Mouse (Mus musculus): ENCODE data around the gene Brcc3. TPM values are rescaled to one million over a fixed set of nuclear protein-coding genes. Genes with fewer than 3 reads are reported as not detected.
"Not testable (repeated sequence)": the region's sequence is repeated elsewhere in the genome, so short reads cannot be mapped to it uniquely, and the experiment has no call there.

Brcc3 gene
- polyA plus RNA-seq, 1 experiment from 2014 or later = 74.7 TPM

DNA sequence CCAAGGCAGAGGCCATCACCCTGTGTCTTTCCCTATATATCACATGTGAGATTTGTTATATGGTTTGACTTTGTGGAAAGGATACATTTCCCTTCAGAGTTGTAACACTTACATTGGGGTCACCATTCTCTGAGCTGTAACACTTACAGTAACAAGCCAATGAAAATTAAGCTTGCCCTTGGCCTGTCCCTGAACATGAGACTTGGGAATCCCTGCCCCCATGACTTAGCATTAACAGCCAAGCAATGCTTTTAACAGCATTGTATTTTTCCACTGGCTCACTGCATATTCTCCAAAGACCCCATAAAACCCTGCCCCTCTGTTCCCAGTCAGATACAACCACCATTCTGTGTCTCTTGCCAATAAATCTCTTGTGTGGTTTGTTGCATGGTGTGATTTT, 13.1 kb upstream of the Brcc3 start:
- 0 out of 2 replicates have a peak, but pooled peaks cover 6% of the 10 kb centered on the region for H3K36me3 ChIP-seq (ENCODE audit: insufficient read depth, low read length)
- no peak overlapping the region for H3K9ac ChIP-seq (replicated peaks; ENCODE audit: low read length)
- H3K4me3 ChIP-seq (ENCODE audit: low read length) = no peak overlapping the region
- no peak overlapping the region for H3K4me2 ChIP-seq (replicated peaks; ENCODE audit: low read depth, low read length)
- H3K9me3 ChIP-seq (ENCODE audit: low read length) = no peaks in the 10 kb centered on the region
- H3K27ac ChIP-seq (ENCODE audit: low read length) = no peak overlapping the region
- no peaks in the 10 kb centered on the region for H3K27me3 ChIP-seq (ENCODE audit: insufficient read depth, low read length)
- ATAC-seq (ENCODE audit: low FRiP score, low TSS enrichment) = no peak
- no peaks in the 10 kb centered on the region for H3K4me1 ChIP-seq (ENCODE audit: insufficient read depth, low read length)

DNA sequence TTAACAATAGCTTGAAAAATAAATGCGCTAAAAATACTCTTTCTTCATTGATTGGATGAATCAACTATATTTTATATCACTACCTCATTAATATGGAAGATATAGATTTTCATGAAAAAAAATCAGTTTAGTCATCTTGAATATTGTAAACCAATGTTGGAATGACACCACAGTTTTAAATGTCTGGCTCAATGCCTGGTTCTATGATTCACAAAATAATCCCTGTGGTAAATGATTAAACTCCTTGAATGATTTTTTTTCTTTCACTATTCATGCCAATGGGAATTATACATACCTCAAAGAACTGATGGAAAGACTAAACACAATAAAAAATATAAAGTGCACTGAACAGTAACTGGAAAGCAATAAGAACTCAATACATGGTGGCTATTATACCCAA, 6.7 kb upstream of the Brcc3 start:
- Histone ChIP-seq H3K36me3 (ENCODE audit: insufficient read depth, low read length) (no peaks in the 10 kb centered on the region), H3K4me2 (replicated peaks; ENCODE audit: low read depth, low read length) (no peak overlapping the region), H3K27ac (ENCODE audit: low read length) (no peak overlapping the region), H3K9ac (replicated peaks; ENCODE audit: low read length) (no peak overlapping the region), H3K9me3 (ENCODE audit: low read length) (no peaks in the 10 kb centered on the region), H3K4me1 (ENCODE audit: insufficient read depth, low read length) (no peaks in the 10 kb centered on the region), H3K27me3 (ENCODE audit: insufficient read depth, low read length) (no peaks in the 10 kb centered on the region), H3K4me3 (ENCODE audit: low read length) (no peak overlapping the region)
- ATAC-seq (ENCODE audit: low FRiP score, low TSS enrichment) = no peak
- WGBS = 74% methylated on average over 1 of the region's 1 CpGs

DNA sequence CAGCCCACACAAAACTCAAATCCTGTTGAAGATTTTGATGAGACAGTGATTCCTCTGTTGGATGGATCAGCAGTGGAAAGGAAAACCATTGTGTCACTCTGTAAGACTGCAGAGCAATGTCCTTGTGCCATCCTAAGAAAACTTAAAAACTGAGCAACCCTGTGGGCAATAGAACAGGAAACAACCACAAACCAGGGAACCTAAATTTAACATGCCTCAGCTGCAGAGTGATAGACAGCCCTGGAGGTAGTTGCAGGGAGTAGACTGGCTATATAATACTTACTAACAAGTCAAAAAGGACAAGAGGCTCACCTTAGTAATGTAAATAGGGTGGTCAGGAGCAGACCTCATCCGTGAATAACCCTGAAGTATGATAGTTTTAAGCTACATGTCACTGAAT, 38.2 kb downstream of the Brcc3 start:
- Histone ChIP-seq H3K9ac (replicated peaks; ENCODE audit: low read length) (no peak overlapping the region), H3K9me3 (ENCODE audit: low read length) (0 out of 2 replicates have a peak, but pooled peaks cover 2% of the 10 kb centered on the region), H3K27ac (ENCODE audit: low read length) (no peak overlapping the region), H3K4me3 (ENCODE audit: low read length) (no peak overlapping the region), H3K36me3 (ENCODE audit: insufficient read depth, low read length) (peaks cover 42% of the 10 kb centered on the region), H3K4me1 (ENCODE audit: insufficient read depth, low read length) (no peaks in the 10 kb centered on the region), H3K27me3 (ENCODE audit: insufficient read depth, low read length) (no peaks in the 10 kb centered on the region), H3K4me2 (replicated peaks; ENCODE audit: low read depth, low read length) (no peak overlapping the region)
- 74% methylated on average over 1 of the region's 1 CpGs for WGBS
- ATAC-seq (ENCODE audit: low FRiP score, low TSS enrichment) = no peak

GRCm38 (mm10) chrX:75475182-75475644, 58.8 kb downstream of the Brcc3 start:
- peak; percentile 76; the same call in 1 of the 2 replicates for ATAC-seq (ENCODE audit: low FRiP score, low TSS enrichment)
- not testable (repeated sequence) for H3K9me3 ChIP-seq (ENCODE audit: low read length); H3K27ac ChIP-seq (ENCODE audit: low read length); H3K4me1 ChIP-seq (ENCODE audit: insufficient read depth, low read length); H3K27me3 ChIP-seq (ENCODE audit: insufficient read depth, low read length); H3K36me3 ChIP-seq (ENCODE audit: insufficient read depth, low read length)
- Histone ChIP-seq H3K4me3 (ENCODE audit: low read length) (peak overlapping the region; percentile 40), H3K4me2 (replicated peaks; ENCODE audit: low read depth, low read length) (peak overlapping the region; percentile 47), H3K9ac (replicated peaks; ENCODE audit: low read length) (peak overlapping the region; percentile 51)
- 25% methylated on average over 37 of the region's 37 CpGs for WGBS

- 80% methylated on average over 1 of the region's 1 CpGs for WGBS
- Histone ChIP-seq H3K27me3 (ENCODE audit: insufficient read depth, low read length) (no peaks in the 10 kb centered on the region), H3K4me2 (replicated peaks; ENCODE audit: low read depth, low read length) (no peak overlapping the region), H3K9me3 (ENCODE audit: low read length) (no peaks in the 10 kb centered on the region), H3K9ac (replicated peaks; ENCODE audit: low read length) (no peak overlapping the region), H3K4me3 (ENCODE audit: low read length) (no peak overlapping the region), H3K4me1 (ENCODE audit: insufficient read depth, low read length) (no peaks in the 10 kb centered on the region), H3K27ac (ENCODE audit: low read length) (no peak overlapping the region), H3K36me3 (ENCODE audit: insufficient read depth, low read length) (no peaks in the 10 kb centered on the region)
- ATAC-seq (ENCODE audit: low FRiP score, low TSS enrichment) = no peak
Observed at GRCm38 (mm10) chrX:75489886-75490285, 73.5 kb downstream of the Brcc3 start.

Other genes with a start within 250 kb of the Brcc3 start
- gene Fundc2, start 34.2 kb upstream of the Brcc3 start, polyA plus RNA-seq (2015; fragmentation: Nextera tagmentation; extraction: Ambion mirVana) = 47.8 and 53.7 TPM in 2 replicates
- 3.0 and 4.2 TPM in 2 replicates for gene F8, start 34.0 kb upstream of the Brcc3 start, polyA plus RNA-seq (2015; fragmentation: Nextera tagmentation; extraction: Ambion mirVana)
- gene Cmc4, start within 50 bp of the Brcc3 start, polyA plus RNA-seq (2015; fragmentation: Nextera tagmentation; extraction: Ambion mirVana) = 17.5 and 18.1 TPM in 2 replicates
- 9.3 and 11.9 TPM in 2 replicates for gene Mtcp1, start within 50 bp of the Brcc3 start, polyA plus RNA-seq (2015; fragmentation: Nextera tagmentation; extraction: Ambion mirVana)
- gene Vbp1, start 97.7 kb downstream of the Brcc3 start, polyA plus RNA-seq (2015; fragmentation: Nextera tagmentation; extraction: Ambion mirVana) = 160 and 166 TPM in 2 replicates
- 2.1 and 2.8 TPM in 2 replicates for gene Rab39b, start 161.6 kb downstream of the Brcc3 start, polyA plus RNA-seq (2015; fragmentation: Nextera tagmentation; extraction: Ambion mirVana)

All from kidney, embryonic 16.5 days (tissue).